Mouse (Mus musculus) gastrocnemius, postnatal 25 days (tissue): ENCODE measurements around the gene Spata6. TPM values are rescaled to one million over a fixed set of nuclear protein-coding genes. Genes with fewer than 3 reads are reported as not detected.

Experiments
- DNase-seq: peaks from one replicate; pipeline ENCODE4 v3.0.0; 2022
- total RNA-seq, 2 experiments: library from RNA; stranded (reverse); gene quantifications; 1 replicate in 1 of 2; 2 replicates in 1 of 2; pipeline ENCODE4 v1.2.3; 2021

The Spata6 gene
- total RNA-seq, 2 experiments from 2014 or later: 2.8 to 3.5 TPM

DNA sequence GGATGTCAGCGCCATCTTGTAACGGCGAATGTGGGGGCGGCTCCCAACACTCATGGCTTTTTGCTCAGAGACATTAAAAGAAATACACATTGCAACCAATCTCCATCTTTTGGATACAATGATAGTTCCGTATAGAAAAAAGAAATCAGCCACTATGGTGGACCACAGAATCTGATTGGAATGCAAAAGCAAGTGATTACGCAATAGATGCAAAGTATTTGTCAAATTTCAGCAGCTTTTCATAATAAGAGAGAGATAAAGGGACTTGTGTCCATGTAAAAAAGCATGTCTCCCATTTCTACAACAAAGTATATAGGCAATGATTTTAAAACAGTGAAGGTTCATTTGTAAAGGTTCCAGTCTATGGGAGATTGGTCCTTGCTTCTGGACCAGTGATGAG lies 119.1 kb downstream of the Spata6 start:
- DNase-seq: no peak

DNA sequence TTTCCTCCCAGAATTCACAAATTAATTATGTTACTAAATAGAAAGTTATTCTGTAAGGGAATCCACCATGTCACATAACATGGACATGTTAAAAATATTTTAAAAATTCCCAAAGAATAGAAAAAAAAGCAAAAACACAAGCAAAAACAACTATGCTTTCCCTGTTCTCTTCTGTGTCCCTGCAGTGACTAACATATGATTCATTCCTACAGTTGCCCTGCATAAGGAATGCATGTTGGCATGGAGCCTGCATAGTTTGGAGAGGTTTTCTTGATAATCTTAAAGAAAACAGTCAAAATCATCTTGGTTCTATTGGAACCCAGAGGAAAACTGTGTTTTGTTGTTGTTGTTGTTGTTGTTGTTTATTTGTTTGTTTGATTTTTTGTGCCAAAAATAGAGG lies 132.8 kb downstream of the Spata6 start:
- no peak for DNase-seq

- no peak for DNase-seq
Observed at GRCm38 (mm10) chr4:111866701-111867100, 146.9 kb downstream of the Spata6 start.

DNA sequence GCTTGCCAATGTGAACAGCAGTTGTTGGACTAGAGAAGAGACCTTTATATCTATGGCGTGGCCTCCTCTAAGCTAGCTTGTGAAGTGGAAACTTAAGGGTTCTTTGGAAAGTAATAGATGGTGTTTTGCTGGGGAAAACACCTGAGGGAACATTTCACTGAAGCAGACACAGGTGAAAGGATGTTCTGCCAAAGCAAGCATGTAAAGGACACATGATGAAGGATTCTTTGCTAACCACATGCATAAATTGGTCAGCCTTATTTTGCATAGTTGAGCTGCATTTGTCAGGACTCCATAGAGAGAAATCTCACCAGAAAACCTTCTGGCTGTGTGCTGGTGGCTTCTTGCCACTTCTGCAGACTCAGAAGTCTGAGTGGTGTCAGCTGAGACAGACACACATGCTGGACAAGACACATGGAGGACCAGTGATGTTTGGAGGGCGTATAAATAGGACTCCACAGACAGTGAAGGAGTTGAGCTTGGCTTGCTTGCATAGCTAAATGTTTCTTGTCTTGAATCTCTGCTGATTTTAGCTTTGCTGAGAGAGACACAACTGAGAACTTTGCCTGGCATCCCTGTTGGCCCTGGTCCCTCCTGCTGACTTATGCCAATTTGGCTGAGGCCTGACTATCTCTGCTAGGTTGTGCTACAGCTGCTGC lies 148.1 kb downstream of the Spata6 start:
- DNase-seq: peak; percentile 13

Other genes with a start within 250 kb of the Spata6 start
- not detected for gene Slc5a9, start 182.9 kb downstream of the Spata6 start, total RNA-seq
- not detected for gene Skint8, start 199.4 kb downstream of the Spata6 start, total RNA-seq